Mouse (Mus musculus): Measurements from ENCODE around the gene Cd93. TPM values are rescaled to one million over a fixed set of nuclear protein-coding genes. Genes with fewer than 3 reads are reported as not detected.

Cd93 gene
- polyA plus RNA-seq, 1 experiment from 2014 or later, result 11.7 TPM

DNA sequence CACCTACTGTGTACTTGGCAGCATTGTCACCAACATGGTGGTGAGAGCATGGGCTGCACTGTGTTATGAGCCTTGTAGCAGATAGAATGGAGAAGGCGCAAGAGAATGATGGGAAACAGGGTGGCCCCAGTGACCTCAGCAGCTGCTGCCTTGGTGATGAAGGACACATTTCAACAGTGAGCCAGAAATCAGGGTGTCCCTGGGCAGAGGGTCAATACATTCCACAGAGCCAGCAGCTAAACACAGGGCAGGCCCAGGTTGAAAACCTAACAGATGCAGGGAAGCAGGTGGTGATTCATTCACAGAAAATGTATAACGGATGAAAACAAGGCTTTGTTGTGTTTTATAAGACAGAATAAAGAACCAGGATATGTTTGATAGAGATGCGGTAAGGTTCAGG is 3.1 kb upstream of the Cd93 start:
- Histone ChIP-seq H3K27ac (ENCODE audit: low read length) (no peak overlapping the region), H3K9ac (ENCODE audit: low read length) (no peak overlapping the region), H3K9me3 (replicated peaks; ENCODE audit: control insufficient read depth, low read length) (no peaks in the 10 kb centered on the region), H3K4me2 (ENCODE audit: low read depth, low read length) (no peak overlapping the region), H3K27me3 (ENCODE audit: control insufficient read depth, insufficient read depth, low read length) (no peaks in the 10 kb centered on the region), H3K36me3 (ENCODE audit: control insufficient read depth, insufficient read depth, low read length) (no peaks in the 10 kb centered on the region), H3K4me3 (replicated peaks; ENCODE audit: low read length) (no peak overlapping the region), H3K4me1 (ENCODE audit: control insufficient read depth, insufficient read depth, low read length) (no peaks in the 10 kb centered on the region)
- no peak for ATAC-seq (ENCODE audit: insufficient read depth, low FRiP score)
- 62% methylated on average over 3 of the region's 3 CpGs for WGBS

DNA sequence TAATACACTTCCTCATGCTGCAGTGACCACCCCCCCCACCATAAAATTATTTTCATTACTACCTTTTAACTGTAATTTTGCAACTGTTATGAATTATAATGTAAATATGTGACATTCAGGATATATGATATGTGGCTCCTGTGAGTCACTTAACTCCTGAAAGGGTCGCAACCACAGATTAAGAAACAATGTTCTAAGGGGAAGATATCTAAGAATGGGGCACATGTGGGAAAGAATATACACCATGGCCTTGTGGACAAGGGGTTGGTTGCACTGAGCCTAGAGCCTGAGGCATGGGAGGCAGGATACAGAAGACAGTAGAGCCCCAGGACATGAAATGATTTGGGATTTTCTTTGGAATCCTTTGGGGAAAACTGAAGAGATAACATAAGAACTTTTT is 2.3 kb upstream of the Cd93 start:
- no peak for ATAC-seq (ENCODE audit: insufficient read depth, low FRiP score)
- WGBS, result 78% methylated on average over 1 of the region's 1 CpGs
- H3K9ac ChIP-seq (ENCODE audit: low read length), result no peak overlapping the region

DNA sequence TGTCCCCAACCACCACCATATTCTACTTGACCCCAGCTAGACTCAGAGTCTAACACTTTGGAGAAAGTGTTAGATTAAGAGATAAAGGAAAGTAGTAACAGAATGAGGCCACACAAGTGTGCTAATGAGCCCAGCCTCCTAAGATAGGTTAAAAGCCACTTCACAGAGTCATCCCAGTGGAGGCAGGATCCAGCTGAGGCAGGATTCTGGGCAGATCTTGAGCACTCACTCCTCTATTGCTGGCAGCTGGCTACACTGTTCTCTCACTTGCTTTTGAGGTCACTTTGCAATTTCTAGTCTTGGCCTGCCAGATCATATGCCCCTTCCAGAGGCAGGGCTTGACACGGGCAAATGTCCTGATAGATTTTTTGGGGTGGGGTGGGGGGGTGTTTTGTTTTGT is 1.1 kb upstream of the Cd93 start:
- no peak overlapping the region for H3K4me3 ChIP-seq (replicated peaks; ENCODE audit: low read length)
- ATAC-seq (ENCODE audit: insufficient read depth, low FRiP score), result no peak
- H3K4me1 ChIP-seq (ENCODE audit: control insufficient read depth, insufficient read depth, low read length), result no peaks in the 10 kb centered on the region
- no peak overlapping the region for H3K9ac ChIP-seq (ENCODE audit: low read length)
- no peaks in the 10 kb centered on the region for H3K36me3 ChIP-seq (ENCODE audit: control insufficient read depth, insufficient read depth, low read length)
- no peaks in the 10 kb centered on the region for H3K27me3 ChIP-seq (ENCODE audit: control insufficient read depth, insufficient read depth, low read length)
- 63% methylated on average over 1 of the region's 1 CpGs for WGBS
- H3K9me3 ChIP-seq (replicated peaks; ENCODE audit: control insufficient read depth, low read length), result no peaks in the 10 kb centered on the region
- no peak overlapping the region for H3K4me2 ChIP-seq (ENCODE audit: low read depth, low read length)
- H3K27ac ChIP-seq (ENCODE audit: low read length), result no peak overlapping the region

More for the DNA sequence above, 2.3 kb upstream of the Cd93 start:
- H3K4me2 ChIP-seq (ENCODE audit: low read depth, low read length), result no peak overlapping the region
- no peaks in the 10 kb centered on the region for H3K36me3 ChIP-seq (ENCODE audit: control insufficient read depth, insufficient read depth, low read length)
- no peaks in the 10 kb centered on the region for H3K9me3 ChIP-seq (replicated peaks; ENCODE audit: control insufficient read depth, low read length)
- H3K27ac ChIP-seq (ENCODE audit: low read length), result no peak overlapping the region
- H3K4me3 ChIP-seq (replicated peaks; ENCODE audit: low read length), result no peak overlapping the region
- H3K27me3 ChIP-seq (ENCODE audit: control insufficient read depth, insufficient read depth, low read length), result no peaks in the 10 kb centered on the region
- H3K4me1 ChIP-seq (ENCODE audit: control insufficient read depth, insufficient read depth, low read length), result no peaks in the 10 kb centered on the region

DNA sequence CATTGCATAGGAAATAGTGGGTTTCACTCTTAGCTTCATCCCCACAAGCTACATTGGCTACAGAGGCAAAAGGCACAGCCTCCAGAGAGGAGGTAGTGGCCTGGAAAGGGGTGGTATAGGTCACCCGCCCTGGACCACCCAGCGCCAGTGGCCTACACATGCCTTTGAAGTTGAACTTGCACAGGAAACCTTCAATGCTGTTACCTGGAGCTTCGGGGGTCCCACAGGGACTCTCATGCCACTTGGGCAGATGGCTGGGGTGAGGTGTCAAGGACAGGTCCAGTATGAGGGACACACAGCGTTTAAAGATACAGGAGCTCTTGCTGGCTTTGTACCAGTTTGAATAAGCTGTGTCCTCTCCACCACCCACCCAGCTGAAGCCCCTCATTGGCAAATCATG is 653 bp downstream of the Cd93 start:
- Histone ChIP-seq H3K4me3 (replicated peaks; ENCODE audit: low read length) (peak overlapping the region; percentile 31), H3K36me3 (ENCODE audit: control insufficient read depth, insufficient read depth, low read length) (no peaks in the 10 kb centered on the region), H3K27ac (ENCODE audit: low read length) (peak overlapping the region; percentile 70), H3K9me3 (replicated peaks; ENCODE audit: control insufficient read depth, low read length) (no peaks in the 10 kb centered on the region), H3K27me3 (ENCODE audit: control insufficient read depth, insufficient read depth, low read length) (no peaks in the 10 kb centered on the region), H3K9ac (ENCODE audit: low read length) (peak overlapping the region; percentile 27; the same call in 1 of the 2 replicates), H3K4me2 (ENCODE audit: low read depth, low read length) (no peak overlapping the region), H3K4me1 (ENCODE audit: control insufficient read depth, insufficient read depth, low read length) (no peaks in the 10 kb centered on the region)
- 76% methylated on average over 4 of the region's 4 CpGs for WGBS
- no peak for ATAC-seq (ENCODE audit: insufficient read depth, low FRiP score)

DNA sequence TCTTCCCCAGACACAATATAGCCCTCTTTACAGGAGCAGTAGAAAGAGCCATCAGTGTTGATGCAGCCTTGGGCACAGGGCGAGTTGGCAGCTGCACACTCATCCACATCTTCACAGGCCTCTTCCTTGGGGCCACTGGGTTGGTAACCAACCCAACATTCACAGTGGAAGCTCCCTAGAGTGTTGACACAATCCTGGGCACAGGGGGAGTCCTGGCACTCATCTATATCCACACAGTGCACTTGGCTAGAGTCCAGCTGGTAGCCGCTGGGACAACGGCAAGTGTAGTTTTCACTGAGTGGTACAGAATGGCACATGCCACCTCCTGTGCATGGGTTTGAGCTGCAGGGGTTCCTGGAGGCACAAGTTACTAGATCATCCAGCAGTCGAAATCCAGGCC is 1.2 kb downstream of the Cd93 start:
- 76% methylated on average over 4 of the region's 4 CpGs for WGBS
- H3K27ac ChIP-seq (ENCODE audit: low read length), result no peak overlapping the region; the same call in 1 of the 2 replicates
- no peaks in the 10 kb centered on the region for H3K36me3 ChIP-seq (ENCODE audit: control insufficient read depth, insufficient read depth, low read length)
- no peaks in the 10 kb centered on the region for H3K9me3 ChIP-seq (replicated peaks; ENCODE audit: control insufficient read depth, low read length)
- no peaks in the 10 kb centered on the region for H3K27me3 ChIP-seq (ENCODE audit: control insufficient read depth, insufficient read depth, low read length)
- no peaks in the 10 kb centered on the region for H3K4me1 ChIP-seq (ENCODE audit: control insufficient read depth, insufficient read depth, low read length)
- no peak overlapping the region for H3K4me2 ChIP-seq (ENCODE audit: low read depth, low read length)
- ATAC-seq (ENCODE audit: insufficient read depth, low FRiP score), result no peak
- H3K4me3 ChIP-seq (replicated peaks; ENCODE audit: low read length), result peak overlapping the region; percentile 31
- 0 out of 2 replicates have a peak overlapping the region, but pooled peaks have one; percentile 27 for H3K9ac ChIP-seq (ENCODE audit: low read length)

DNA sequence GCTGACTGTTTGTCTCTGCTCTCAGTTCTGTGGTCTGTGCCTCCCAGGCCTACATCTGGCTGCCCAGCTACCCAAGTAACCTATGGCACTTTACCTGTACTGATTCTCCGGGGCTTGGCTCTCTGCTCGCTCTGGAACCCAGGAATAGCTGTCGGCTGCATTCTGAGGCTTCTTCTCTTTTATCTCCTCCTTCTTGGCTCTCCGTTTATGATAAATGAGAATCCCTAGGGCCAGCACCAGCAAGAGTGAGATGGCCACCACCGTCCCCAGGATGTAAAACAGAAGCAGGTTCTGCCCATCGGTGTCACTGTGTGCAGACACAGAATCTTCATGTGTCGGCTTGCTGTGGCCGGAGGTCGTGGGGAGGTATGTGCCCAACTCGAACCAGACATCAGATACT is 1.9 kb downstream of the Cd93 start:
- no peaks in the 10 kb centered on the region for H3K36me3 ChIP-seq (ENCODE audit: control insufficient read depth, insufficient read depth, low read length)
- no peak for ATAC-seq (ENCODE audit: insufficient read depth, low FRiP score)
- H3K9me3 ChIP-seq (replicated peaks; ENCODE audit: control insufficient read depth, low read length), result no peaks in the 10 kb centered on the region
- peak overlapping the region; percentile 19; the same call in 1 of the 2 replicates for H3K9ac ChIP-seq (ENCODE audit: low read length)
- 0 out of 2 replicates have a peak overlapping the region, but pooled peaks have one; percentile 17 for H3K4me2 ChIP-seq (ENCODE audit: low read depth, low read length)
- H3K4me3 ChIP-seq (replicated peaks; ENCODE audit: low read length), result peak overlapping the region; percentile 31
- H3K27ac ChIP-seq (ENCODE audit: low read length), result peak overlapping the region; percentile 2; the same call in 1 of the 2 replicates
- no peaks in the 10 kb centered on the region for H3K27me3 ChIP-seq (ENCODE audit: control insufficient read depth, insufficient read depth, low read length)
- WGBS, result 75% methylated on average over 10 of the region's 10 CpGs
- no peaks in the 10 kb centered on the region for H3K4me1 ChIP-seq (ENCODE audit: control insufficient read depth, insufficient read depth, low read length)

DNA sequence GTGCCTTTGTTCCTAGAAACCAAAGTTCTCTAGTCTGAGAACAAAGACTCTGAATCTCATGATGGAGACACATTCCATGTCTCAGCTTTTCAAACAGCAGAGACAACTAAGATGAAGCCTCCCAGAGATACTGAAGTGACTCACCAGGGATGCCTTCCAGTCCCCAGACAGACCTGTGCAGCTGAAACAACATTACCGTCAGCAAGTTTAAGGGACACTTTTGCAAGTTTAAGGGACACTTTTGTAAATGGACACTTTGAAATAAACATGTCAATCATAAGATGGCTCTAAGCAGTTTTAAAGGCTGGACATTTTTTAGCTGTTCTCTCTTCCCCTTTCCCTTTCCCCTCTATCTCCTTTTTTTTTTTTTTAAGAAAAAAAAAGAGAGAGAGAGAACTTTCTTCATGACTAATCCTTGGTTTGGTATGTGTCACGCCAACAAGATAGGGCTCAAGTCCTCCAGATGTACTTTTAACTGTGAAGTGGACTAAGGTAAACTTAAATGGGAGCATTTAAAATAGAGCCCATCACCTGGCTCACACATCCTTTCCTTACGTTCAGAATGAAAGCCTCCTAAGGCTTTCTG is 3.6 kb downstream of the Cd93 start:
- H3K36me3 ChIP-seq (ENCODE audit: control insufficient read depth, insufficient read depth, low read length), result no peaks in the 10 kb centered on the region
- H3K4me3 ChIP-seq (replicated peaks; ENCODE audit: low read length), result no peak overlapping the region; the same call in 1 of the 2 replicates
- no peaks in the 10 kb centered on the region for H3K27me3 ChIP-seq (ENCODE audit: control insufficient read depth, insufficient read depth, low read length)
- H3K27ac ChIP-seq (ENCODE audit: low read length), result no peak overlapping the region; the same call in 1 of the 2 replicates
- no peak overlapping the region; the same call in 1 of the 2 replicates for H3K4me2 ChIP-seq (ENCODE audit: low read depth, low read length)
- no peak overlapping the region for H3K9ac ChIP-seq (ENCODE audit: low read length)
- H3K9me3 ChIP-seq (replicated peaks; ENCODE audit: control insufficient read depth, low read length), result no peaks in the 10 kb centered on the region
- WGBS, result 44% methylated on average over 3 of the region's 3 CpGs
- H3K4me1 ChIP-seq (ENCODE audit: control insufficient read depth, insufficient read depth, low read length), result no peaks in the 10 kb centered on the region
- no peak for ATAC-seq (ENCODE audit: insufficient read depth, low FRiP score)

DNA sequence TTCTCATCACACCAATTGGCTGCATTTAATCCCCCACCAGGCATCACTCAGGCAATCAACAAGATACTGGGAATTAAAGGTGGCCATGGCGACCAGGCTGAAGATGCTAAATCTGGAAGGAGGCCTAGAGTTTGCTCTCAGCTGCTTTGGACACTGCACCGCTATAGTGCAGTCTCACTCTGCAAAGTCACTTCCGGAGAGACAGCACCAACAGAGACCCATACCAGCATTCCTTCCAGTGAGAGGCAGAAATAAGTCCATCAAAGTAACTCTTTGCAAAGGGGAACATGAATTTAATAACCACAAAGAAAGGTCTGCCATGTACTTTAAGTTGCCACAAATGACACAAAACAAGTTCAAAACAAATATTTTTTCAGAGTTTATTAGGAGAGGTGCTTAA is 7.1 kb downstream of the Cd93 start:
- no peak for ATAC-seq (ENCODE audit: insufficient read depth, low FRiP score)
- H3K4me2 ChIP-seq (ENCODE audit: low read depth, low read length), result no peak overlapping the region

DNA sequence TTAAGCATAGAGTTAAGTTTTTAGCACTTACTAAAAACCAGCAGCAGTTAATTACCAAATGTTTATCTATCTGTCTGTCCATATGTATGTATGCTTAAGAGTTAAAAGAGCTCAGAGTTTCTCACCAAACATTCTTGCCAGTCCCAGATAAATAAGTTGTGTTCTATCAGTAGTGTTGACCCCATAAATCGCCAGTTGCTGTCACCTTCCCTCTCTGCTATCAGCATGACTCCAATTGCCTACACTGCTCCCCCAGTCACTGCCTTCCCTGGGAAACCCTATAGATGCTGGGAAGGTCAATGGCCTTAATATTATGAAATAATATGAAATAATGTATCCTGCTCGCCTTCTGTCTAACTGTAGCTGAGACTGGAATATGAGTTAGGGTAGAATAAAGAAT is 11.0 kb downstream of the Cd93 start:
- H3K4me2 ChIP-seq (ENCODE audit: low read depth, low read length), result no peak overlapping the region
- no peak overlapping the region for H3K27ac ChIP-seq (ENCODE audit: low read length)
- WGBS, result 39% methylated on average over 2 of the region's 2 CpGs
- no peak overlapping the region for H3K4me3 ChIP-seq (replicated peaks; ENCODE audit: low read length)
- no peaks in the 10 kb centered on the region for H3K4me1 ChIP-seq (ENCODE audit: control insufficient read depth, insufficient read depth, low read length)
- no peaks in the 10 kb centered on the region for H3K9me3 ChIP-seq (replicated peaks; ENCODE audit: control insufficient read depth, low read length)
- no peak overlapping the region for H3K9ac ChIP-seq (ENCODE audit: low read length)
- H3K27me3 ChIP-seq (ENCODE audit: control insufficient read depth, insufficient read depth, low read length), result no peaks in the 10 kb centered on the region
- ATAC-seq (ENCODE audit: insufficient read depth, low FRiP score), result no peak
- H3K36me3 ChIP-seq (ENCODE audit: control insufficient read depth, insufficient read depth, low read length), result no peaks in the 10 kb centered on the region

More for the DNA sequence above, 7.1 kb downstream of the Cd93 start:
- no peaks in the 10 kb centered on the region for H3K9me3 ChIP-seq (replicated peaks; ENCODE audit: control insufficient read depth, low read length)
- no peaks in the 10 kb centered on the region for H3K4me1 ChIP-seq (ENCODE audit: control insufficient read depth, insufficient read depth, low read length)
- H3K4me3 ChIP-seq (replicated peaks; ENCODE audit: low read length), result no peak overlapping the region
- no peaks in the 10 kb centered on the region for H3K27me3 ChIP-seq (ENCODE audit: control insufficient read depth, insufficient read depth, low read length)
- H3K36me3 ChIP-seq (ENCODE audit: control insufficient read depth, insufficient read depth, low read length), result no peaks in the 10 kb centered on the region
- H3K27ac ChIP-seq (ENCODE audit: low read length), result no peak overlapping the region
- WGBS, result 53% methylated on average over 3 of the region's 3 CpGs
- H3K9ac ChIP-seq (ENCODE audit: low read length), result no peak overlapping the region
